Mouse (Mus musculus) heart, embryonic 13.5 days (tissue): ENCODE measurements around the gene Secisbp2. TPM values are rescaled to one million over a fixed set of nuclear protein-coding genes. Genes with fewer than 3 reads are reported as not detected.

Experiments
- ATAC-seq: fragments of 200-750 bp; cut with Nextera tagmentation; 2 replicates; pipeline ENCODE4 v1.8.0; 2017; ENCODE audit warnings: moderate TSS enrichment; ENCODE audit not compliant: insufficient number of reproducible peaks, low FRiP score, low TSS enrichment; ENCODE audit errors: extremely low read depth
- H3K27ac ChIP-seq: fragments of 300-500 bp; sonication (generic); replicated peaks from 2 replicates; pipeline ENCODE4 v1.5.1; 2015; ENCODE audit warnings: moderate library complexity, mild to moderate bottlenecking, inconsistent platforms
- H3K27me3 ChIP-seq: fragments of 300-500 bp; sonication (generic); replicated peaks from 2 replicates; pipeline ENCODE4 v1.6.1; 2015; ENCODE audit warnings: mild to moderate bottlenecking, inconsistent platforms
- H3K36me3 ChIP-seq: fragments of 300-500 bp; sonication (generic); 2 replicates; pipeline ENCODE4 v1.6.1; 2015; ENCODE audit warnings: mild to moderate bottlenecking, inconsistent platforms
- H3K4me1 ChIP-seq: fragments of 300-500 bp; sonication (generic); 2 replicates; pipeline ENCODE4 v1.6.1; 2015; ENCODE audit warnings: inconsistent platforms
- H3K4me2 ChIP-seq: fragments of 300-500 bp; sonication (generic); 2 replicates; pipeline ENCODE4 v1.6.1; 2015; ENCODE audit warnings: inconsistent platforms, mild to moderate bottlenecking, moderate library complexity
- H3K4me3 ChIP-seq: fragments of 300-500 bp; sonication (generic); 2 replicates; pipeline ENCODE4 v1.5.1; 2015; ENCODE audit warnings: moderate library complexity, mild to moderate bottlenecking, inconsistent platforms
- H3K9ac ChIP-seq: fragments of 300-500 bp; sonication (generic); 2 replicates; pipeline ENCODE4 v1.6.1; 2015; ENCODE audit warnings: inconsistent platforms, mild to moderate bottlenecking, moderate library complexity
- H3K9me3 ChIP-seq: fragments of 300-500 bp; sonication (generic); 2 replicates; pipeline ENCODE4 v1.6.1; 2016; ENCODE audit warnings: inconsistent platforms
- WGBS: fragments of 180-500 bp; shearing (Covaris S2); methylation state at CpG from one replicate; pipeline ENCODE4 v1.1.7; 2015; ENCODE audit warnings: mixed read lengths; 5-methylcytosine and 5-hydroxymethylcytosine counted together
- polyA plus RNA-seq: library from polyadenylated mRNA; unstranded; fragments of >200 nt; fragmentation: Nextera tagmentation; extraction: Ambion mirVana; gene quantifications from 2 replicates; pipeline ENCODE4 v1.2.1, GENCODE M21; 2015

The Secisbp2 gene
- polyA plus RNA-seq, 1 experiment from 2014 or later, result 24.7 TPM

DNA sequence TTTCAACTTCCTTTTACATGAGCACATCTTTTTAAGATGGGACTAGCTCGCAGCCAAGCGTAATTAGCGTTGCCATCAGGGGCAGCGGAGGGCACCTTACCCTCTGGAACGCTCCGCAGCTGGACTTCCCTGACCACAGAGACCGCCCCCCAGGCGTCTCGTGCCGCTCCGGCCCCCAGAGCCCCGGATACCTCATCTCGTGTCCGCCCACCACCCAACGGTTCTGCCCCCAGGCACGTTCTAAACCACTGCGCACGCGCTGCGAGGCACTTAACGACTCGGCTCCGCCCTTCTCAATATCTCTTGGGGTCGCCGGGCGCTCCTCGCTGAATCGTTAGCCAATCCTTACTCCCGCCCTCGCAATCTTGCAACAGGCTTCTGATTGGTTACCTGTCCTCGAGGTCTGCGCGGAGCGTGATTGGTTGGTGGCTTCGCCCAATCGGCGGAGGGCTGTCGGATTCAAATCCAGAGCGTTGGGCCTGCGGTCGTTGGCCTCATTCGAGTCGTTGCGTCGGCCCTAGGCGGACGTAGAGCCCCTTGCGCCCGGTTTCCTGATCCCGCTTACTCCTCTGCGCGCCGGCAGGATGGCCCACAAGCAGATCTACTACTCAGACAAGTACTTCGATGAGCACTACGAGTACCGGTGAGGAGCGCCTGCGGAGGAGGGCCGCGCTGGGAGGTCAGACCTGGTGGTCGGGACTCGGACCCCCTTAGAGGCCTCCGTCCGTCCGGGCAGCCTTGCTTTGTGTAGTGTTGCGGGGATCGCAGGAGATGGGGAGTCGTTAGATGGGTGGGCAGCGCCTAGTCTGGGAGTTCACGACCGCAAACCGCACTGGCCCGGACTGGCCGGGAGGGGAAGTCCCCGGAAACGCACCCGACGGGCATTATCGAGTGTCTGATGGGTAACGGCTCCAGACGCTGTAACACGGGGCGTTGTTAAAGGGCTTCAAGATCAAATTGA is 6.4 kb upstream of the Secisbp2 start, which contains the start of gene Cks2:
Gene Cks2, plus strand, starts transcription at position 404 of the 961 bp plus-strand sequence.
- ATAC-seq, result peak; percentile 94
- H3K9ac ChIP-seq, result peak within 1 kb of the TSS; percentile 94
- H3K27me3 ChIP-seq, result no peaks in the 10 kb centered on the region
- H3K36me3 ChIP-seq, result peaks cover 7% of the 10 kb centered on the region; the same call in 1 of the 2 replicates
- peak within 1 kb of the TSS; percentile 92 for H3K4me3 ChIP-seq
- peaks cover 32% of the 10 kb centered on the region for H3K4me1 ChIP-seq
- no peaks in the 10 kb centered on the region for H3K9me3 ChIP-seq
- H3K27ac ChIP-seq, result peak within 1 kb of the TSS; percentile 87
- H3K4me2 ChIP-seq, result peak within 1 kb of the TSS; percentile 80
- WGBS, result under 1% methylated on average over 83 of the region's 83 CpGs

DNA sequence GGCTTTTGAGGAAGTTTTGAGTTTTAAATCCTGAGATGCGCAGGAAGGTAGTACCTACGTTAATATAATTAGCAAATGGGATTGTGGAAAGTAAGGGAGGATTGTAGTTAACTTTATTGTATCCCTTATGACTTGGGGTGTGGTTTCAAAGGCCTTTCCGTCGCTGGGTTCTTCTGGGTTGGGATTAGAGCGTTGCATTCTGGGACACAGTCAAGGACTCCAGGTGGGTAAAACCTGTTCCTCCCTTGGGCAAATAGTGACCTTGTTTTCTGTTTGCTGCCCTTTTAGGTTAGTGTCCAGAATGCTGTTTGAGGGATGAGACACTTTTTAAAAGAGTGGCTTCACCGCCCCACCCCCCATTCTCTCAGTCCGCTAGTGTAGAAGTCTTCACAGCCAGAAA is 5.6 kb upstream of the Secisbp2 start:
- ATAC-seq, result no peak
- 0% methylated on average over 7 of the region's 7 CpGs for WGBS

DNA sequence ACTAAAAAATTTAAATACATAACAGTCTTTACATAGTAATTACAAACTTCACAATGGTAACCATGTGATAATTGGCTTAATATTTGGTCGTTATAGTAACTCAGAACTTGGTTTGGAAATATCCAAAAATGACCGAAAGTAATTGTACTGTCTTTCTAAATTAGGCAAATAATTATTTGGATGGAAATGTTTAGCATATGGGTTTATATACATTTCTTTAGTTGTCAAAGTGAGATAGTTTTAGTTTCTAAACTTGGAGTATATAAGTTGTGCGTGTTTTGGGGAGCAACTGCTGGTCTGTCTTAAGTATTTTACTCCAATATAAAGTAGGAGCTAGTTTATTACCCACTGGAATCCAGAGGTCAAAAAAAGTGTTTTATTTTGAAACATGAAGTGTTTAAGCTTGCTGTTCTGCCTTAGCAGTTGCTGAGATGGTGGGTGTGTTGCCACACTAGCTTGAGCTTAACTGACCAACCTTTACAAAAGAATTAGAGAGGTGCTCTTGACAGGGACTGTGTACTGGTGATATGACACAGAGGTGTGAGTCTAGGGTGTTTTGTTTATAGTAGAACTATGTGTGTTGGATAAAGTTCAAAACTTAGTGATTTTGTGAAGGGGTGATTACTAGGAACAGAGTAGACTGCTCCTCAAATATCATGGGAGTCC is 5.0 kb upstream of the Secisbp2 start:
- Histone ChIP-seq H3K27me3 (no peaks in the 10 kb centered on the region), H3K4me2 (peak overlapping the region; percentile 80), H3K4me3 (peak overlapping the region; percentile 92), H3K9me3 (no peaks in the 10 kb centered on the region), H3K36me3 (peaks cover 12% of the 10 kb centered on the region), H3K9ac (peak overlapping the region; percentile 94), H3K4me1 (peaks cover 39% of the 10 kb centered on the region), H3K27ac (peak overlapping the region; percentile 28; the same call in 1 of the 2 replicates)
- ATAC-seq, result no peak
- WGBS, result 16% methylated on average over 3 of the region's 3 CpGs

More for the DNA sequence above, 5.6 kb upstream of the Secisbp2 start:
- Histone ChIP-seq H3K27ac (peak overlapping the region; percentile 87), H3K4me1 (peaks cover 35% of the 10 kb centered on the region), H3K4me3 (peak overlapping the region; percentile 92), H3K9me3 (no peaks in the 10 kb centered on the region), H3K36me3 (peaks cover 11% of the 10 kb centered on the region), H3K9ac (peak overlapping the region; percentile 94), H3K4me2 (peak overlapping the region; percentile 80), H3K27me3 (no peaks in the 10 kb centered on the region)

DNA sequence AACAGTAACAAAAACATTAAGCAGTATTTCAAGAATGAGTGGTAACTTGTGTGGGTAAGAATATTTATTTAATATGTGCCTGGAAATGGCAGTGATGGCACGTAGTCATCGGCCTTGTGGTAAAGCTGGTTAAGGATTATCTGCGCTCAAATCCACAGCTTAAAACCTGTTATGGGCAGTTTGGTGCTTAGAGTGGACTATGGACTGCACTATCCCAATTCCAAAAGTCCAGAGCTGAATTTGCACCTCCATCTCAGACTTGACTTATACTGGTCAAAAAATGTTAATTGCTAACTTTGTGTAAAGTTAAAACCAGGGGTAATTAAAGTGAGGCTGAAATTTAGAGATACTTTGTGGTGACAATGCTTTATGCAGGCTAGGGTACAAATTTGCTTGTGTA is 3.7 kb upstream of the Secisbp2 start:
- Histone ChIP-seq H3K4me2 (peak overlapping the region; percentile 80), H3K27me3 (no peaks in the 10 kb centered on the region), H3K27ac (no peak overlapping the region), H3K36me3 (peaks cover 16% of the 10 kb centered on the region), H3K9ac (peak overlapping the region; percentile 79), H3K4me3 (peak overlapping the region; percentile 92), H3K4me1 (peaks cover 45% of the 10 kb centered on the region), H3K9me3 (no peaks in the 10 kb centered on the region)
- ATAC-seq, result no peak
- WGBS, result 77% methylated on average over 3 of the region's 3 CpGs

DNA sequence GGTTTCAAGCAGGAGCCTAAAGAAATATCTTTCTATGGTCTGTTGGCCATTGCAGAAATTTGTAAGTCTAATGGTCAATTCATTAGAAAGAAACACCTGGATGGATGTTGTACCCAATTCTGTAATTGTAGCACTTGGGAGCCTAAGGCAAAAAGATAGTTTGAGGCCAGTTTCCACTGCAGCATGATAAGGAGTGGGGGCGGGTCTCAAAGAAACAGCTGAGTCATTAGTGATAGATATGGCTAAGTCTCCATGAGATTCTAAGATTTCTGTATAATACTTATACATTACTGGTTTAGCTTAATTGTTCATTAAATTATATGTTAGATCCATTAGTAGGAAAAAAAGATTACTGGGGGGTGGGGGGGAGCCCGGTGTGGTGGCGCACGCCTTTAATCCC is 3.3 kb upstream of the Secisbp2 start:
- Histone ChIP-seq H3K4me2 (peak overlapping the region; percentile 80), H3K4me3 (peak overlapping the region; percentile 92)
- WGBS, result 77% methylated on average over 4 of the region's 4 CpGs

DNA sequence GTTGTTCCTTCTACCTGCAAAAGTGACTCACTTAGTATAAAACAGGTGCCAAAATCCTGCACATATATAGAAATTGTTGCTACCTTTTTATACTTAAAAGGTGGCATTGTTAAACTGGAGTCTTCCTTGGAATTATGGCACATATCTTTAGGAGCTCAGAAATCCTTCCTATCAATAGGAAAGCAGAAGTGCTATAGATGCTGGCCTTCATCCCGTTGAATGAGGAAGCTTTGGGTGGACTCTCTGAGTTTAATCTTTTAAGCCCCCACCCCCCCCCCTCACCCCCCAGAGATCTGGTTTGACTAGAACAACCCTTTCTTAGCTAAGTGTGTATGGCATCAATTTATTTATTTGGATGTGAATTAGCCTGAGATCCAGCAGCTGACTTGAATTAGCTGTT is 1.8 kb upstream of the Secisbp2 start:
- no peak for ATAC-seq
- Histone ChIP-seq H3K27me3 (no peaks in the 10 kb centered on the region), H3K36me3 (peaks cover 35% of the 10 kb centered on the region), H3K4me2 (no peak overlapping the region), H3K4me1 (peaks cover 41% of the 10 kb centered on the region), H3K9ac (no peak overlapping the region), H3K9me3 (no peaks in the 10 kb centered on the region), H3K27ac (no peak overlapping the region), H3K4me3 (no peak overlapping the region)
- WGBS, result 77% methylated on average over 1 of the region's 1 CpGs

More for the DNA sequence above, 3.3 kb upstream of the Secisbp2 start:
- Histone ChIP-seq H3K27ac (no peak overlapping the region), H3K27me3 (no peaks in the 10 kb centered on the region), H3K4me1 (peaks cover 45% of the 10 kb centered on the region), H3K9me3 (no peaks in the 10 kb centered on the region), H3K9ac (peak overlapping the region; percentile 79; the same call in 1 of the 2 replicates), H3K36me3 (peaks cover 21% of the 10 kb centered on the region)
- ATAC-seq, result no peak

DNA sequence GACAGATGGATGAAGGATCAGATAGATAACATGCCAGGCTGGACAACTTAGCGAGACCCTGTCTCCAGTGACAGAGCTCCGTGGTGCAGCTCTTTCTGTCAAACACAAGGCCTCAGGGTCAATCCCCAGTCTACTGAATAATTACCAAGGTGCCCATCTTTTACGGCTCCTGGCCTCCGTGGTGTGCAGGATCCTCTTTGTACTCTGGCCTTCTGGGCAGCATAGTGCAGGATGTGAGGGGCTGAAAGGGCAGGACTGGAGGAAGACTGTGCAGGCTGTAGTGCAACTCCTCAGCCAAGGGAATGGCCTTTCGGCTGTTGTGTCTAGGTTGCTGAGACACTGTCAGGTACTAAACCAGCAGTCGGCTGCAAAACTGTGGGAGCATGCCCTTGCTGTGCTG is 1.7 kb downstream of the Secisbp2 start:
- Histone ChIP-seq H3K4me1 (peaks cover 23% of the 10 kb centered on the region), H3K36me3 (peaks cover 69% of the 10 kb centered on the region), H3K4me3 (no peak overlapping the region), H3K4me2 (no peak overlapping the region), H3K9ac (no peak overlapping the region), H3K27me3 (no peaks in the 10 kb centered on the region), H3K9me3 (no peaks in the 10 kb centered on the region), H3K27ac (no peak overlapping the region)
- 92% methylated on average over 6 of the region's 6 CpGs for WGBS
- no peak for ATAC-seq

DNA sequence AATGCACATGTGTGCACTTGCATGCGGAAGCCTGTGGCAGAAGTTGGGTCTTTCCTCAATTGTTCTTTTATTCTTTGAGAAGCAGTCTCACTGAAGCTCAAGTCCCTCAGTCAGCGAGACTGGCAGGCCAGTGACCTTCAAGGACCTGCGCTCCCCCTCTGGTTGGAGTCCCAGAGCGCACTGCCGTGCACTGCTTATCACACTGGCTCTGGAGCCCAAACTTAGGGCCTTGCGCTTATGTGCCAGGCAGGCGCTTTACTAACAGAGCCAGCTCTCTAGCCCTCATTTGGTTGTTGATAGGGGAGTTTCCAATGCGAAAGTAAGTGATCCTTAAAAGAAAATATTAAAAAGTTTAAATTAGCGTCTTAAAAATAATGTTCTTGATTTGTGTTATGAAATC is 2.5 kb downstream of the Secisbp2 start:
- no peak for ATAC-seq
- Histone ChIP-seq H3K4me3 (no peak overlapping the region), H3K9ac (no peak overlapping the region), H3K4me2 (no peak overlapping the region), H3K27ac (no peak overlapping the region), H3K27me3 (no peaks in the 10 kb centered on the region), H3K9me3 (no peaks in the 10 kb centered on the region), H3K4me1 (peaks cover 15% of the 10 kb centered on the region), H3K36me3 (peaks cover 77% of the 10 kb centered on the region)
- WGBS, result 79% methylated on average over 9 of the region's 9 CpGs

DNA sequence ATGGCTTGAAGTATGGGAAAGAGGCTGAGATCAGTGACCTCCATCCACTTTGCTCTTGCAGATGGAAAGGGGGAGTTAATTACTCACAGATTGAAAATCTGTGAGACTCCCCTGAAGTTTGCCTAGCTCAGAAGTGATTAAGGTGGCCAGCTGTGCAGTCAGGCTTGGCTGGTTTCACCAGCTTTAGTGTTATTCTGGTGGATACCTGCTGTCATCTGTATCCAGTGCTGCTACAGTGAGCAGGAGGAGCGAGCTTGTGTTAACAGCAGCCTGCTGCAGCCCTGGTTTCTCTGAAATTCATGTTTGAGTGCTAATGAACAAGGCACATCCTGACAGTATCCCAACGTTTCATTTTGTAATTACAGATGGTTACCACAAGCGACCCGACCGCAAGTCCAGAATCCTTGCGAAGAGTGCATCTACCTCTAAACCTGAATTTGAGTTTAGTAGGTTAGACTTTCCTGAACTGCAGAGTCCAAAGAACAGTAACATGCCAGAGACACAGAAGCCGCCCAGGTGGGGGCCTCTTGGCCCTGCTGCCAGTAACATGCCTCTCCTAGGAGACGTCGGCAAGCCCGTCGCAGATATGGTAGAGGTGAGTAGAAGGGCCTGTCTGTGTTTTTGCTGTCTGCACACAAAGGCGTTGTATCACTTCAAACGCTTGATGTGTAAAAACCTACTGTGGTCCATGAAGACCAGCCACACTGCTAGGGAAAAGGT is 5.2 kb downstream of the Secisbp2 start:
- peaks cover 91% of the 10 kb centered on the region for H3K36me3 ChIP-seq
- no peak for ATAC-seq
- WGBS, result 93% methylated on average over 13 of the region's 13 CpGs

DNA sequence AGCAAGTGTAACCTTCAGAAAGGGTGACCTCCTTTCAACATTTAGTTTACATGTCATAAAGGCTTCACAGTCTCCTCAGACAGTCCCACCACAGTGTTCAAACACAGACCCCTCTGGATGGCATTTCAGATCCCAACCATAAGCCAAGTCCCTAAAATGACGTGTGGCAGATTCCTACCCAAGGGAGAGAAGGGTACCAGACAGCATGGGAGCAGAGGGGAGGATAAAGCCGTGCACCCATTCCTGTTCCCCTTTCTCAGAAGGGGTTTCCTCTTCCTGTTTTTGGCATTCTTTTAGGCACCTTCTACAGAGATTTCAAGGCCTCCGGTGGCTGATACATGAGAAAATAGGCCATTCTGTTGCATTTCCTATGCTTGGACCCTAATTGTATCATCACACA is 6.6 kb downstream of the Secisbp2 start:
- 80% methylated on average over 3 of the region's 3 CpGs for WGBS
- ATAC-seq, result no peak
- no peaks in the 10 kb centered on the region for H3K27me3 ChIP-seq

More for the DNA sequence above, 5.2 kb downstream of the Secisbp2 start:
- H3K4me2 ChIP-seq, result no peak overlapping the region
- H3K4me1 ChIP-seq, result peaks cover 9% of the 10 kb centered on the region
- no peaks in the 10 kb centered on the region for H3K9me3 ChIP-seq
- no peak overlapping the region for H3K9ac ChIP-seq
- no peaks in the 10 kb centered on the region for H3K27me3 ChIP-seq
- H3K27ac ChIP-seq, result no peak overlapping the region
- H3K4me3 ChIP-seq, result no peak overlapping the region

DNA sequence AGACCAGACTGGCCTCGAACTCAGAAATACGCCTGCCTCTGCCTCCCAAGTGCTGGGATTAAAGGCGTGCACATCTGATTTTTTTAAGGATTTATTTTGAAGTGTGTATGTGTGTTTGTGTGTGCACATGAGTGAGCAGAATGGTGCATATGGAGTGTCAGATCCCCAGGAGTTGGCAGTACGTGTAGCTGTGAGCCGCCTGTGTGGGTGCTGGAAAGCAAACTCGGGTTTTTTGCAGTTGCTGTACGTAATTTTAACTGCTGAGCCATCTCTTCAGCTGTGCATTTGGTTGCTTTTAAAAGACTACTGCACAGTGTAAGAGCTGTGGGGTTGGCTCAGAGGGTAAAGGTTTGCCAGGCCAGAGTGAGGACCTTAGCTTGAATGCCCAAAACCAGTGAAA is 8.1 kb downstream of the Secisbp2 start:
- H3K4me2 ChIP-seq, result no peak overlapping the region
- no peaks in the 10 kb centered on the region for H3K9me3 ChIP-seq
- no peak overlapping the region for H3K9ac ChIP-seq
- H3K36me3 ChIP-seq, result peaks cover 97% of the 10 kb centered on the region
- ATAC-seq, result no peak
- H3K27me3 ChIP-seq, result no peaks in the 10 kb centered on the region
- H3K4me1 ChIP-seq, result no peaks in the 10 kb centered on the region
- H3K4me3 ChIP-seq, result no peak overlapping the region
- H3K27ac ChIP-seq, result no peak overlapping the region
- 95% methylated on average over 7 of the region's 7 CpGs for WGBS

More for the DNA sequence above, 6.6 kb downstream of the Secisbp2 start:
- Histone ChIP-seq H3K9me3 (no peaks in the 10 kb centered on the region), H3K4me1 (no peaks in the 10 kb centered on the region), H3K27ac (no peak overlapping the region), H3K36me3 (peaks cover 98% of the 10 kb centered on the region), H3K9ac (no peak overlapping the region), H3K4me3 (no peak overlapping the region), H3K4me2 (no peak overlapping the region)
